Mouse (Mus musculus): ENCODE measurements around the gene Itga3. TPM values are rescaled to one million over a fixed set of nuclear protein-coding genes. Genes with fewer than 3 reads are reported as not detected.

Itga3 gene
- total and polyA plus RNA-seq, 3 experiments = not detected

DNA sequence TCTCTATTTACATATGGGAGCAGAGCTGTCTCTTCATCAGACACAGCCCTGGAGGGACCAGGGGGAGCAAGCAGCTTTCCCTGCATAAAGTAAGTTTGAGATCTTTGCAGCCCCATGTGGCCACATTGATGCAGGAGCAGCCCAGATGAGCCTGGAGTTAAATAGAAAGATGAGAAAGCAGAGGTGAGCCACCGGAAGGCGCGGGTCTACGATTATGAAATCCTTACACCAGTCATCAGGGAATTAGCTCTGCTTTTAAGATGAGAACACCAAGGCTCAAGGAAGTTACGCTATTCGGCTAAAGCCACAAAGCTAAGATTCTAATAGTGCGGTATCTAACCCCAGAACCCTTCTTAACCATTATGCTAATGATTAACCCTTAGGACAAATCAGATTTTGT lies 1.4 kb upstream of the Itga3 start:
- no peaks in the 10 kb centered on the region for H3K79me2 ChIP-seq (ENCODE audit: control insufficient read depth, insufficient read depth, low read length, poor library complexity)
- H3K4me1 ChIP-seq (ENCODE audit: control insufficient read depth in 1 of 2, insufficient read depth in 2 of 2, low read length in 2 of 2) = no peaks in the 10 kb centered on the region
- no peak overlapping the region for H3K4me3 ChIP-seq (ENCODE audit: control insufficient read depth in 1 of 2, insufficient read depth in 1 of 2, low read depth in 2 of 2, low read length in 2 of 2)
- H3K27me3 ChIP-seq (ENCODE audit: control insufficient read depth in 1 of 2, insufficient read depth in 2 of 2, low read length in 2 of 2) = peaks cover 0 to 8% of the 10 kb centered on the region in 2 experiments; a peak in 3 of 4 replicates
- no peak overlapping the region for H3K27ac ChIP-seq (ENCODE audit: control insufficient read depth, low read depth, low read length)
- TF ChIP-seq HCFC1 (IDR thresholded peaks at IDR 0.05; ENCODE audit: low read depth, low read length) = no peak
- TF ChIP-seq CHD2 (IDR thresholded peaks at IDR 0.05; ENCODE audit: low read length) = no peak
- no peak for TF ChIP-seq ZMIZ1 (IDR thresholded peaks at IDR 0.05; ENCODE audit: low read depth, low read length)
- TF ChIP-seq POLR2A (IDR thresholded peaks at IDR 0.05; ENCODE audit: control insufficient read depth in 1 of 2, insufficient read depth in 1 of 2, low read depth in 1 of 2, low read length in 2 of 2, poor library complexity in 1 of 2) = no peak
- TF ChIP-seq RAD21 (IDR thresholded peaks at IDR 0.05; ENCODE audit: low read depth, low read length) = no peak
- no peak for TF ChIP-seq JUND (IDR thresholded peaks at IDR 0.05; ENCODE audit: low read depth, low read length)
- TF ChIP-seq SIN3A (IDR thresholded peaks at IDR 0.05; ENCODE audit: low read length) = no peak
- TF ChIP-seq EP300 (IDR thresholded peaks at IDR 0.05; ENCODE audit: low read depth in 1 of 2, low read length in 2 of 2) = no peak
- no peaks in the 10 kb centered on the region for H3K36me3 ChIP-seq (ENCODE audit: control insufficient read depth in 1 of 2, insufficient read depth in 2 of 2, low read length in 2 of 2)
- no peak for DNase-seq (ENCODE audit: low read depth, low spot score)
- H3K9ac ChIP-seq (ENCODE audit: control insufficient read depth, low read depth, low read length, poor library complexity, severe bottlenecking) = no peak overlapping the region
- no peaks in the 10 kb centered on the region for H3K9me3 ChIP-seq (replicated peaks; ENCODE audit: insufficient read depth, low read length)

DNA sequence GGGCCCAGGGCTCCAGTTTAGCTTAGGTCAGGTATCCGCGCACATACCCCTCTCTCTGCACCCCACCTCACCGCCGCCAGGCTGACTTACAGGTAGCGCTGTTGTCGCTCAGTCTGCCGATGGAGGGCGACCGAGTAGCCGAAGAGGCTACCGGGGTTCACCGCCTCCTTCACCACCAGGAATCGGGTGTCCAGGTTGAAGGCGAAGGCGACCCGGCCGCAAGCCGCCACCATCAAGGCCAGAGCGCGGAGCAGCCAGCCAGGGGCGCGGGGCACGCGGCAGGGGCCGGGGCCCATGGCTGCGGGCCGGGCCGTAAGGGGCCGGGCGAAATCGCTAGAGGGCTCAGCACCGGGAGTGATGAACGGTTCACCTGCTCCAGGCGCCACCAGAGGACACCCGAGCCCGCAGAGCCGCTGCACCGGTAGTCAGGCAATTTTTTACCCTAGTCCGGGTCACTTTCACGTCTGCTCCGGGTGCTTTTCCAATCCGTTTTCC lies 513 bp downstream of the Itga3 start:
- no peaks in the 10 kb centered on the region for H3K4me1 ChIP-seq (ENCODE audit: control insufficient read depth in 1 of 2, insufficient read depth in 2 of 2, low read length in 2 of 2)
- TF ChIP-seq BHLHE40 (IDR thresholded peaks at IDR 0.05; ENCODE audit: borderline replicate concordance, low read depth, low read length) (no peak), MAZ (IDR thresholded peaks at IDR 0.05; ENCODE audit: low read depth, low read length) (no peak), RCOR1 (IDR thresholded peaks at IDR 0.05; ENCODE audit: low read depth, low read length) (no peak), USF1 (IDR thresholded peaks at IDR 0.05; ENCODE audit: low read depth, low read length) (no peak), EP300 (IDR thresholded peaks at IDR 0.05; ENCODE audit: low read depth in 1 of 2, low read length in 2 of 2) (no peak), KAT2A (conservative IDR thresholded peaks at IDR 0.05; ENCODE audit: low read depth, low read length) (no peak)
- H3K79me2 ChIP-seq (ENCODE audit: control insufficient read depth, insufficient read depth, low read length, poor library complexity) = no peaks in the 10 kb centered on the region
- DNase-seq (ENCODE audit: low read depth, low spot score) = no peak
- H3K4me3 ChIP-seq (ENCODE audit: control insufficient read depth in 1 of 2, insufficient read depth in 1 of 2, low read depth in 2 of 2, low read length in 2 of 2) = no peak overlapping the region
- no peaks in the 10 kb centered on the region for H3K36me3 ChIP-seq (ENCODE audit: control insufficient read depth in 1 of 2, insufficient read depth in 2 of 2, low read length in 2 of 2)
- no peak overlapping the region for H3K9ac ChIP-seq (ENCODE audit: control insufficient read depth, low read depth, low read length, poor library complexity, severe bottlenecking)
- no peak overlapping the region for H3K27ac ChIP-seq (ENCODE audit: control insufficient read depth, low read depth, low read length)
- H3K9me3 ChIP-seq (replicated peaks; ENCODE audit: insufficient read depth, low read length) = no peaks in the 10 kb centered on the region
- peaks cover 7 to 8% of the 10 kb centered on the region in 2 experiments; a peak in 3 of 4 replicates for H3K27me3 ChIP-seq (ENCODE audit: control insufficient read depth in 1 of 2, insufficient read depth in 2 of 2, low read length in 2 of 2)

DNA sequence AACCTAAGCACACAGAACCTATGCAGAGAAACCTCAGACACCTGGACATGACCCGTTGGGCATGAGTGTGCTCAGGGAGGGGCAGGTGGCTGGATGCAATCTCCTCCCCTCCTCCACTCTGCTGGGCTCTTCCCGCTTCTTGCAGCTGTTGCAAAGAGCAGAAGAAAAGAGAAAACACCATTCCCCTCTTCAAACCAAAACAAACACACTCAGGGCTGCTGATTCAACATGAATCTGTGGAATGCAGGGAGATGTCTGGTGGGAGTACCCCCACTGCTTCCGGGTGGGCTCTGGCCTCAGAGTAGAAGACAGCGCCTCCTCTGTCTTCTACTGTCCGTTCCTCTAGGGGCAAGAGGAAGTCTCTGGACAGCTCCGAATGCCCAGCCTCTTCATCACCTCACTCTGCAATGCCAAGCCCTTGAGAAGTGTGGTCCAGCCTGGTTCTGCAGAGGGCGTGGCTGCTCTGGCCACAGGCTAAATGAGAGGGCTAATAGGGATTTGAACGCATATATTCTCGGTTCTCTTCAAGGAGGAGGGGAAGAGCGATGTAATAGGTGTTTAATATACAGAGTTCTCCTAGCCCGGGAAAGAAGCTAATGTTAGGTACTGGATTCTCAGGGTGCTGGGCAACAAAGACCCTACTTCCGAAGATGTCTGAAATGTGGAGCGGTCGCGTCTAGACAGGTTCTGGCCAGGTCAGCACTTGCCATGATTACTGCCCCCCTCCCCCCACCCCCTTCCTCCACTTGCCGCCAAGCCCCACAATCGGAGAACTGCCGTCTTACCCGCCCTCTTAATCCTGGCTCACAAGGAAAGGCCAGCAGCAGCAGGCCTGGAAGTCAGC lies 1.2 kb downstream of the Itga3 start:
- no peak for TF ChIP-seq TCF12 (IDR thresholded peaks at IDR 0.05; ENCODE audit: low read depth, low read length)
- TF ChIP-seq UBTF (IDR thresholded peaks at IDR 0.05; ENCODE audit: borderline replicate concordance, insufficient read depth, low read depth, low read length) = no peak
- TF ChIP-seq NELFE (IDR thresholded peaks at IDR 0.05; ENCODE audit: low read depth, low read length) = no peak
- TF ChIP-seq POLR2AphosphoS5 (IDR thresholded peaks at IDR 0.05; ENCODE audit: borderline replicate concordance, low read depth, low read length) = no peak
- no peaks in the 10 kb centered on the region for H3K79me2 ChIP-seq (ENCODE audit: control insufficient read depth, insufficient read depth, low read length, poor library complexity)
- H3K9ac ChIP-seq (ENCODE audit: control insufficient read depth, low read depth, low read length, poor library complexity, severe bottlenecking) = no peak overlapping the region
- H3K27ac ChIP-seq (ENCODE audit: control insufficient read depth, low read depth, low read length) = no peak overlapping the region
- no peaks in the 10 kb centered on the region for H3K36me3 ChIP-seq (ENCODE audit: control insufficient read depth in 1 of 2, insufficient read depth in 2 of 2, low read length in 2 of 2)
- no peak for DNase-seq (ENCODE audit: low read depth, low spot score)
- H3K4me1 ChIP-seq (ENCODE audit: control insufficient read depth in 1 of 2, insufficient read depth in 2 of 2, low read length in 2 of 2) = no peaks in the 10 kb centered on the region
- H3K27me3 ChIP-seq (ENCODE audit: control insufficient read depth in 1 of 2, insufficient read depth in 2 of 2, low read length in 2 of 2) = peaks cover 8 to 10% of the 10 kb centered on the region in 2 experiments; a peak in 3 of 4 replicates
- H3K9me3 ChIP-seq (replicated peaks; ENCODE audit: insufficient read depth, low read length) = no peaks in the 10 kb centered on the region
- H3K4me3 ChIP-seq (ENCODE audit: control insufficient read depth in 1 of 2, insufficient read depth in 1 of 2, low read depth in 2 of 2, low read length in 2 of 2) = no peak overlapping the region

Measured in MEL (cell line).